19 mouse cellular contexts compared by ENCODE assay signal in the genomic region with DNA sequence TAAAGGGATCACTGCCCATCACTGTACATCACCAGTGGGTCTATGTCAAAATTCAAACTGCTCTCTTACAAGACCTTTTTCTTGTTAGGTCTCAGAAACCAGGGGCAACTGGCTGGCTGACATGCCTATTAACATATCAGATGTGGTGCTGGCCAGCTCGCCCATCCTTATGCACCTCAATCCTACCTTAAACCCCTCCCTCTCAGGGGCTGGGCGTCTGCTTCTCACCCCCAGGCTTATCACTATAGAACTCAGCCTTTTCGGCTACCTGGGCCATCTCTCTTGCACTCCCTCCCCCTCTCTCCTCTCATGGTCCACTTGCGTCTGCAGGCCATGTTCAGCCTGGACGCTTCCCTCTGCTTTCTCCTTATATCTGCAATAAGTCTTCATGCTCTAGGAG. TPM values are rescaled to one million over a fixed set of nuclear protein-coding genes. Genes with fewer than 3 reads are reported as not detected.
DNase-seq lines count a peak whose midpoint lies in the region; ATAC-seq lines count a peak whose summit lies in the region.
"Had no signal": no experiment of that assay in that cellular context is flagged by ENCODE, and none has a peak within 500 bp of the region (broad histone marks: within the 10 kb centered on the region; RNA-seq: fewer than 3 reads in every experiment).

No protein-coding gene starts in this region.

- H3K27ac ChIP-seq in hindbrain, embryonic 13.5 days = 0 out of 2 replicates have a peak overlapping the region, but pooled peaks have one; percentile 60
- no peak overlapping the region for H3K27ac ChIP-seq in hindbrain, embryonic 16.5 days (ENCODE audit: low read depth, low read length)
- 0 out of 2 replicates have a peak overlapping the region, but pooled peaks have one; percentile 46 for H3K27ac ChIP-seq in neural tube, embryonic 13.5 days (replicated peaks)
- H3K27ac ChIP-seq in neural tube, embryonic 15.5 days (replicated peaks) = peak overlapping the region; percentile 24; the same call in 1 of the 2 replicates
- H3K27ac ChIP-seq: embryonic facial prominence, embryonic 10.5 days; embryonic facial prominence, embryonic 12.5 days; forebrain, embryonic 13.5 days; forebrain, embryonic 15.5 days had no signal

- H3K4me3 ChIP-seq in hindbrain, embryonic 13.5 days = no peak overlapping the region
- no peak overlapping the region for H3K4me3 ChIP-seq in hindbrain, embryonic 16.5 days (ENCODE audit: low read length)
- no peak overlapping the region for H3K4me3 ChIP-seq in neural tube, embryonic 13.5 days
- no peak overlapping the region for H3K4me3 ChIP-seq in neural tube, embryonic 15.5 days (replicated peaks)
- H3K4me3 ChIP-seq: embryonic facial prominence, embryonic 10.5 days; embryonic facial prominence, embryonic 12.5 days; forebrain, embryonic 13.5 days; forebrain, embryonic 15.5 days had no signal

- no peaks in the 10 kb centered on the region for H3K9me3 ChIP-seq in hindbrain, embryonic 13.5 days
- no peaks in the 10 kb centered on the region; the same call in 1 of the 2 replicates for H3K9me3 ChIP-seq in hindbrain, embryonic 16.5 days (ENCODE audit: control insufficient read depth, low read length)
- H3K9me3 ChIP-seq in neural tube, embryonic 13.5 days = no peaks in the 10 kb centered on the region
- 0 out of 2 replicates have a peak, but pooled peaks cover 2% of the 10 kb centered on the region for H3K9me3 ChIP-seq in neural tube, embryonic 15.5 days (replicated peaks)
- H3K9me3 ChIP-seq: embryonic facial prominence, embryonic 10.5 days; embryonic facial prominence, embryonic 12.5 days; forebrain, embryonic 13.5 days; forebrain, embryonic 15.5 days had no signal

- WGBS in hindbrain, embryonic 13.5 days = 60% methylated on average over 5 of the region's 5 CpGs
- WGBS in hindbrain, embryonic 16.5 days = 72% methylated on average over 5 of the region's 5 CpGs
- WGBS in neural tube, embryonic 13.5 days = 62% methylated on average over 5 of the region's 5 CpGs
- WGBS in neural tube, embryonic 15.5 days = 56% methylated on average over 5 of the region's 5 CpGs

- H3K36me3 ChIP-seq in hindbrain, embryonic 13.5 days = peaks cover 26% of the 10 kb centered on the region
- 0 out of 2 replicates have a peak, but pooled peaks cover 5% of the 10 kb centered on the region for H3K36me3 ChIP-seq in hindbrain, embryonic 16.5 days (ENCODE audit: control insufficient read depth, insufficient read depth, low read length)
- H3K36me3 ChIP-seq in neural tube, embryonic 13.5 days = peaks cover 21% of the 10 kb centered on the region
- H3K36me3 ChIP-seq in neural tube, embryonic 15.5 days = peaks cover 15% of the 10 kb centered on the region

- 0 out of 2 replicates have a peak, but pooled peaks cover 3% of the 10 kb centered on the region for H3K4me1 ChIP-seq in hindbrain, embryonic 13.5 days (replicated peaks)
- no peaks in the 10 kb centered on the region for H3K4me1 ChIP-seq in hindbrain, embryonic 16.5 days (ENCODE audit: control insufficient read depth, insufficient read depth, low read depth, low read length)
- H3K4me1 ChIP-seq in neural tube, embryonic 13.5 days (replicated peaks) = peaks cover 9% of the 10 kb centered on the region
- H3K4me1 ChIP-seq in neural tube, embryonic 15.5 days = peaks cover 14% of the 10 kb centered on the region; the same call in 1 of the 2 replicates
- H3K4me1 ChIP-seq: embryonic facial prominence, embryonic 10.5 days; embryonic facial prominence, embryonic 12.5 days; forebrain, embryonic 13.5 days; forebrain, embryonic 15.5 days had no signal

- H3K27me3 ChIP-seq in hindbrain, embryonic 13.5 days = no peaks in the 10 kb centered on the region
- no peaks in the 10 kb centered on the region for H3K27me3 ChIP-seq in hindbrain, embryonic 16.5 days (replicated peaks; ENCODE audit: control insufficient read depth, insufficient read depth, low read length)
- no peaks in the 10 kb centered on the region for H3K27me3 ChIP-seq in neural tube, embryonic 13.5 days
- no peaks in the 10 kb centered on the region for H3K27me3 ChIP-seq in neural tube, embryonic 15.5 days (replicated peaks)
- H3K27me3 ChIP-seq: embryonic facial prominence, embryonic 12.5 days; forebrain, embryonic 13.5 days; forebrain, embryonic 15.5 days had no signal

- no peak overlapping the region for H3K4me2 ChIP-seq in hindbrain, embryonic 13.5 days
- no peak overlapping the region for H3K4me2 ChIP-seq in hindbrain, embryonic 16.5 days (ENCODE audit: low read length)
- no peak overlapping the region for H3K4me2 ChIP-seq in neural tube, embryonic 13.5 days
- no peak overlapping the region for H3K4me2 ChIP-seq in neural tube, embryonic 15.5 days
- H3K4me2 ChIP-seq: embryonic facial prominence, embryonic 12.5 days; forebrain, embryonic 13.5 days; forebrain, embryonic 15.5 days had no signal

- no peak for DNase-seq in neural tube, embryonic 10.5 days (ENCODE audit: extremely low spot score, low spot score)
- no peak for DNase-seq in embryo, embryonic 10.5 days (ENCODE audit: low spot score)
- DNase-seq: adrenal gland, adult 2 months; adrenal gland, postnatal 10 days; adrenal gland, postnatal 25 days; cerebellum, adult 11 months; cerebellum, adult 18-20 months; cerebellum, adult 8-10 months; cerebellum, adult 9-11 months; cerebellum, postnatal 14 days; cerebellum, postnatal 36 days had no signal

- ATAC-seq in hindbrain, embryonic 13.5 days (ENCODE audit: low FRiP score) = no peak
- ATAC-seq in hindbrain, embryonic 16.5 days = no peak
- peak; percentile 54; the same call in 1 of the 2 replicates for ATAC-seq in neural tube, embryonic 13.5 days (ENCODE audit: low read depth)
- ATAC-seq in neural tube, embryonic 15.5 days (ENCODE audit: low FRiP score) = peak; percentile 51; the same call in 1 of the 2 replicates
- ATAC-seq: forebrain, embryonic 13.5 days; forebrain, embryonic 15.5 days had no signal

- H3K9ac ChIP-seq in hindbrain, embryonic 13.5 days = no peak overlapping the region
- H3K9ac ChIP-seq in hindbrain, embryonic 16.5 days (ENCODE audit: low read depth, low read length) = no peak overlapping the region
- H3K9ac ChIP-seq in neural tube, embryonic 13.5 days = no peak overlapping the region
- no peak overlapping the region for H3K9ac ChIP-seq in neural tube, embryonic 15.5 days (replicated peaks)
- H3K9ac ChIP-seq: embryonic facial prominence, embryonic 12.5 days; forebrain, embryonic 13.5 days; forebrain, embryonic 15.5 days had no signal

RNA-seq across cellular contexts. Expression of a gene that starts 24.6 kb away (rescaled TPM):
- 14.5 and 15.4 TPM in 2 replicates for polyA plus RNA-seq in hindbrain, embryonic 13.5 days (2015; fragmentation: Nextera tagmentation; extraction: Ambion mirVana)
- 10.9 and 12.3 TPM in 2 replicates for polyA plus RNA-seq in hindbrain, embryonic 16.5 days (2015; fragmentation: Nextera tagmentation; extraction: Ambion mirVana)
- 14.9 and 16.7 TPM in 2 replicates for polyA plus RNA-seq in neural tube, embryonic 13.5 days (2015; fragmentation: Nextera tagmentation; extraction: Ambion mirVana)
- 13.5 and 17.0 TPM in 2 replicates for polyA plus RNA-seq in neural tube, embryonic 15.5 days (2015; fragmentation: Nextera tagmentation; extraction: Ambion mirVana)

RNA-seq across cellular contexts. Expression of a gene that starts 38.8 kb away (rescaled TPM):
- polyA plus RNA-seq in hindbrain, embryonic 13.5 days (2015; fragmentation: Nextera tagmentation; extraction: Ambion mirVana) = 23.4 and 24.0 TPM in 2 replicates
- polyA plus RNA-seq in hindbrain, embryonic 16.5 days (2015; fragmentation: Nextera tagmentation; extraction: Ambion mirVana) = 18.8 and 18.9 TPM in 2 replicates
- polyA plus RNA-seq in neural tube, embryonic 13.5 days (2015; fragmentation: Nextera tagmentation; extraction: Ambion mirVana) = 25.6 and 28.6 TPM in 2 replicates
- 19.3 and 21.9 TPM in 2 replicates for polyA plus RNA-seq in neural tube, embryonic 15.5 days (2015; fragmentation: Nextera tagmentation; extraction: Ambion mirVana)

Comparison
In these comparisons a context has a peak if more than half of its experiments do, and no peak if none do; other contexts are left out.
1. ATAC-seq: peak in neural tube, embryonic 13.5 days (single experiment) and neural tube, embryonic 15.5 days (single experiment); none in hindbrain, embryonic 13.5 days (single experiment) and hindbrain, embryonic 16.5 days (single experiment).